Mouse (Mus musculus) adrenal gland, postnatal 10 days (tissue): ENCODE measurements around the gene Cmip. TPM values are rescaled to one million over a fixed set of nuclear protein-coding genes. Genes with fewer than 3 reads are reported as not detected.

Experiments
- DNase-seq: peaks from one replicate; pipeline ENCODE4 v3.0.0; 2021; ENCODE audit warnings: mixed read lengths
- total RNA-seq, 2 experiments: library from RNA; stranded (reverse); gene quantifications; 2 replicates each; pipeline ENCODE4 v1.2.3; 2021

The Cmip gene
- total RNA-seq, 2 experiments from 2014 or later: 77.7 to 82.3 TPM

DNA sequence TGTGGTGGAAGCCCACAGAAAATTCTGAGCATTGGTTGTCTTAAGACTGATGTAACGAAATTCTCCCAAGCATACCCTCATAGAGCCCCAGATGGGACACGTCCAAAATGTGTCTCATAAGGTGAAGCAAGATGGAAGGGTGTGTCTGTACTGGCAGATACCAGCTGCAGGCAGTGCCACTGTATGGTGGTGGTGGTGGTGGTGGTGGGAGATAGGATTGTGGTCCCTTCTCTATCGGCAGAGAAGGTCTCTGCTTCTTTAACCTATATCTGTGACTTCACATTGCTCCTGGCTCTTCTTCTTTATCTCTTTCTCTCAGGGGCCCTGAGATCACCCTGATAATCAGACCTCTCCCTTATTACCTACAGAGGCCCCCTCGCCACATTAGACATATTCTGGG lies 92.7 kb downstream of the Cmip start:
- no peak for DNase-seq

DNA sequence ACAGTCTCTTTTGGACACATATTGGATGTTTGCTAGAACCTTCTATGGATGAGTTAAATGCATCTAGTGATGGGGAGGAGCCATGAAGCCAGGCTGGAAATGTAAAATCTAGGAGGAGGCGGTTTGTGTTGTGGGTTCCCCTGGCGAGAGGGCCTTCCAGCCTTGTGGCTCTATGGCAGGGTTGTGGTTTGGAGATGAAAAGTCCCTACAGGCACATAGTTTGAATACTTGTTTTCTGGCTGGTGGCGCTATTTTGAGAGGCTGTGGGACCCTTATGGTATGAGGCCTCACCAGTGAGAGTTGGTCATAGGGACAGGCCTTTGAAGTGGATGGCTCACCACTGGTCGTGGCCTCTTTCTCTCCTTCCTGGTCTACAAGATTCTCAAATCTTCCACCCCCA lies 95.2 kb downstream of the Cmip start:
- DNase-seq: no peak

DNA sequence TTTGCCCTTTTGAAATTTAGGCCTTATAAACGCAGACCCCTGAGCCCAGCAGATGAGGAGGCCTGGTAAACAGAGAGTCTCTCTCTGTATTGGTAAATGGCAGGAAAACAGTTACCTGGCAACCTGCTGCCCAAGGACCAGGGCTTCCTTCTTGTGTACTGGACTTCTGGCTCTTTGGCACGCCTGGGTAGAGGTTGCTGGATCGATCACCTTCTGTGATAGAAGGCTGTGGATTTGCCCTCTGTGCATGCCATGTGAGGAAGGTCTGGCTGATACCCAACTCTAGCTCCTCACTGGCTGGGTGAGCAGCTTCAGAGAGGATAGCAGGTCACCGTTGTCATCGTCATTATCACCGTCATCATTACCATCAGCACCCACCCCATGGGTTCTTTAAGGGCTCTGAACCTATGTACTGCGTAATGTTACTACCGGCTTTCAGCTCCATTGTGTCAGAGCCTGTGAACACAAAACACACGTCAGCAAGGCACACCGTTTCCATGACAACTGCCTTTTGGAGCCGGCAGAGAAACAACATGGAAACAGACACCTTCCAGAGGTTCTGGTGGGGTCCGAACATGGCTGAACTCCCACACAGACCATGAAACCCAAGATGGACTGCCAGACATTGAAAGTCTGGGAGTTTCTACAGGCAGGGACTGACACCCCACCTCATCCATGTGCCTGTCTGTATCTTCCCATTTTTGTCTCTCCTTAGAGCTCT lies 98.4 kb downstream of the Cmip start:
- no peak for DNase-seq

DNA sequence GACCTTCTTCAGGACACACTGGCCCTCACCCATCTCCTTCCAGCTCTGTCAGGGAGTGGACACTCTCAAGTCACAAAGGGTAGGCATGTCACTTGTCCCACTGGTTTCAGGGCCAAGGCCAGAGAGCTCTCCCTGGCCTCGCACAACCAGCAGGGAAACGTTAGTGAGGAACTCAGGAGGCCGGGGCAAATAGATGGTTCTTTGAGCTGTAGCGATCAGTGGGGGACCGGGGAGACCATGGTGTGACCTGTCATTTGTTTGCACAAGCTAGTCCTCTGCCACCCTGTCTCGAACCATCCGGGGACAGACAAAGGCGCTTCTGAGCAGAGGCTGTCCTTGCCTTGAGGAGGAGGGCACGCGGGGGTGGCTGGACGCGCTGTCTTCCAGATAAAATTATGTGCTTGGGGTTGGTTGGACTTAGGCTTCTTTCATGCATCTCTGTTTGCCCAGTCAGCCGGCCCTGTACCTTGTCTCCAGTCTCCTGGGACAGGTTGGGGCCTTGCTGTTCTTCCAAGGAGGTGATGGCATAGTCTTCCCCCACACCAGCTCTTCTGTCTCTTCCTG lies 99.3 kb downstream of the Cmip start:
- DNase-seq: no peak

DNA sequence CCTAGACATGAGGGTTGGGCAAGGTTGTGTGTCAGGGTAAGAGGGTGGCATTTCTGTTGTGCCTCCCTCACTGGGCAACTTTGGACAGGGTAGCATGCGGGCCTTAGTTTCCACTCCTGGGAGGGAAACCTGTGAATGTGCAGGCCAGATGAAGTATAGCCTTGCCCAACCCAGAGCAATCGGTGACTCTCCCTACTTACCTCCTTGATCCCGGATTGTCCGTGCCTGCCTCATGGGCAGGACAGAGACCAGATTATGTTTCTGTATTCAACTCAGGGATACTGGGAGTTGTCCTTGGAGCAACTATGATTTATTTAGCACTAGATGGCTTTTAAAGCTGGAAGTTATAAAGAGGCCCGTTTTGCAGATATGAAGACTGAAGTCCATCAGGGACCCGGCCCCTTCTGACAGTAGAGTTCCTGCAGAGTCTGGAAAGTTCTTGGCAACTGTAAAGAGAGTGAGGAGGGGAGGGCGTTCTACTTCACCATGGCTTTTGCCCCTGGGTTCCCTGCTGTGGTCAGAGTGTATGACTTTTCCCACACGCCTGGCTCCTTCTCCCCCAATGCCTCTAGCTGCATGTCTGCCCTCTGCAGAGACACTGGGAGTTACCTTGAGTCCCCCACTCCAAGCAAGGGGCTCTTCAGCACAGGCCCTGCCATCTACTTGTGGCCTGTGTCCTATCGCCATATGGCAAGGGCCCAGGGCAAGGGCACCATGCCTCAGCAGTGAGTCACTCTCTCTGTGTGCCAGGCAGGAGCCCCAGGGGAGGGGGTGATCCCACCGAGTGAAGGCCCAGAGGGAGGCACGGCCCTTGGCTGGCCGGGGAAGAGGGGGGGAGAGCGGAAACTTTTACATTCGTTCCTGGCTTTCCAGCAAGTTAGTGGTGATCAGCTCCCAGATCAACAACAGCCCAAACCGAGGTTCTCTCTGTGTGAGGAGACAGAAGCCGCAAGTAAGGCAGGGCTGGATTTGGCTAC lies 100.9 kb downstream of the Cmip start:
- DNase-seq: peak; percentile 86

DNA sequence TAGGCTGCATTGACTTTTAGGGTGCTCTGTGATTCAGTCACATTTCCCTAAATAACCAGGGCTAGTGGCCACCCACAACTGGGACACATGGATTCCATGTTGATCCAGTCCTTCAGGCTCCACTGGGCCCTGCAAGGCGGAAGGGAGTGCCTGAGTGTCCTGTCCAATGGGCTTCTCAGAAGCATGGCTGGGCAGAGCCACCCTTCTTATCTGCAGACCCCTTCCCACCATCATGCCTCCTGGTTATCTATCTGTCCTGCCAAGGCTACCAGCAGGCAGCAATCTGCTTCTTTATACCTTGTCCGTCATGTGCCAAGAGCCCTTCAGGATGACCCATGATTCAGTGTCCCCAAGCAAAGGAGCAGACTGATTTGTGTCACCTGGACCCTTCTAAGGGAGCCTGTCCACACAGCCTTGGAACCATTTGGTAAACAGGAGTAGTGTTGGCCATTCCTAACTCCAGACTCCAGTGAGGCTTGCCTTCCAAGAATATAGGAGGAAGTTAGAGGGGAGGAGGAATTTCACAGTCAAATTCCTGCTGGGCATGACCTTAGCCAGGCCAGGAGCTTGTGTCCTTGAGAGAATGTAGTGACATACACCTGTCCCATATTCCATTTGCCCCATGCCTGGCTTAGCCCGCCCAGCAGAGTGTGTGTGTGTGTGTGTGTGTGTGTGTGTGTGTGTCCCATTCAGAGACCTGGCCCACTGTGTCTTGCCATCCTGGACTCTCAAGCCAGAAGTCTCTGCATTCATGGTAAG lies 103.5 kb downstream of the Cmip start:
- DNase-seq: no peak

DNA sequence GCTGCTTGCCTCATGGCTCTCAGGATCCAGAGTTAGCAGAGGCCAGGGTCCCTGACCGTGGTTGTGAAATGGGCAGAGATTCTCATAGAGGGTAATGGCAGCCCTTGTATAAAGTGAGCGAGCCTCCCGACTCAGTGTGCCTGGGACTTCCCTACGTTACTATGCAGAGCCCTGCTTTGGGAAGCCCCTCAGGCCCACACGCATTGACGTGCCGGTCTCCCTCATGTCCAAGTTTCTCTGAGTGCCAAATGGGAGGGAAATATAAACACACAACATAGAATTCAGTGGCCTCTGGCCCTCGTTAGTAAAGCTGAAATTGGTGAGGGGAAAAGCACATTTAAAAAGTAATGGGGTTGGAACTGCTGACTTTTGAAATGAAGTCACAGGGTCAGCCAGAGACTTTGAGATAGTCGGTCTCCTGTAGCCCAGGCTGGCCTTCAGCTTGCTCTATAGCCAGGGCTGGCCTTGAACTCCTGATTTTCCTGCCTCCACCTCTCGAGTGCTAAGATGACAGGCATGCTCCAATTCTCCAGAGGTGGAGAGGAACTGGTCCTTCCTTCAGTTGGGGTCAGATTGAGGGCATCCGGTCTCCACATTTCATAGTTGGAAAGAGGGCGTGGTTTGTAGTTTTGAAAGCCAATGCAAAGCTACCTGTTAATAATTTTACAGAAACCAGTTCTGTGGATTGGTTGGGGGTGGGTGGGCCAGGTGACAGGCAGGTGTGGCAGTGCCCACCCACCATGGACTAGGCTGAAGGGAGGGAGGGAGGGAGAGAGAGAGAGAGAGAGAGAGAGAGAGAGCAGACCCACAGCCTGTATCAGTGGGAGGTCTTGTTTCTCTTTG lies 105.0 kb downstream of the Cmip start:
- no peak for DNase-seq

DNA sequence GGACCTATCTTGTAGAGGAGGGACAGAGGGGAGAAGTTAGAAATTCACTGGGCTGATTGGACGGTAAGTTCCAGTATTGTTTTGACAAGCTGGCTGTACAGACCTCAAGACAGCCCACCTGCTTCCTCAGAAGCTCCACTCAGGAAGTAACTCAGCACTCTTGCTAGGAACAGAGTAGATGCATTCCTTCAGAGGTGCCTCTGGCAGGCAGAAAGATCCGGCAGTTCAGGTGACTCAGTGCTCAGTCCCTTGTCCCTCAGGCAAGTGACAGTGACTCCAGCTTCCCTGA lies 105.5 kb downstream of the Cmip start:
- DNase-seq: no peak

DNA sequence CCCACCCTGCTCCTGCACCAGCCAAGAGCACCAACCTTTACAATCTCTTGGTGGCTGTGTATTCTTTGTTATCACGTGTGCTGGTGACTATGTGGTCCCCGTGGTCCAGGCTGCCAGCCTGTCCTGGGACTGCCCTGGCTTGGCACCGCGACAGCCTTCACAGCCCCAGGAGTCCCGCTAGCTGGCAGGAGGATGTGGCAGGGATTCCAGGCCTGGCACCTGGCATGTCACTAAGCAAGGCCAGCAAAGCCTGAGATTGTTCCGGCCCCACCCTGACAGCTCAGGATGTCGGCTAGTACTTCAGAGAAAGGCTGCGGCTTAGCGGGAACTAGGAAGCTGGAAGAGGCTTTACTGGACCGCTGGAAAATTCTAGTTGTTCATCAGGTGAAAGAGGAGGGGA lies 106.4 kb downstream of the Cmip start:
- DNase-seq: peak; percentile 81

DNA sequence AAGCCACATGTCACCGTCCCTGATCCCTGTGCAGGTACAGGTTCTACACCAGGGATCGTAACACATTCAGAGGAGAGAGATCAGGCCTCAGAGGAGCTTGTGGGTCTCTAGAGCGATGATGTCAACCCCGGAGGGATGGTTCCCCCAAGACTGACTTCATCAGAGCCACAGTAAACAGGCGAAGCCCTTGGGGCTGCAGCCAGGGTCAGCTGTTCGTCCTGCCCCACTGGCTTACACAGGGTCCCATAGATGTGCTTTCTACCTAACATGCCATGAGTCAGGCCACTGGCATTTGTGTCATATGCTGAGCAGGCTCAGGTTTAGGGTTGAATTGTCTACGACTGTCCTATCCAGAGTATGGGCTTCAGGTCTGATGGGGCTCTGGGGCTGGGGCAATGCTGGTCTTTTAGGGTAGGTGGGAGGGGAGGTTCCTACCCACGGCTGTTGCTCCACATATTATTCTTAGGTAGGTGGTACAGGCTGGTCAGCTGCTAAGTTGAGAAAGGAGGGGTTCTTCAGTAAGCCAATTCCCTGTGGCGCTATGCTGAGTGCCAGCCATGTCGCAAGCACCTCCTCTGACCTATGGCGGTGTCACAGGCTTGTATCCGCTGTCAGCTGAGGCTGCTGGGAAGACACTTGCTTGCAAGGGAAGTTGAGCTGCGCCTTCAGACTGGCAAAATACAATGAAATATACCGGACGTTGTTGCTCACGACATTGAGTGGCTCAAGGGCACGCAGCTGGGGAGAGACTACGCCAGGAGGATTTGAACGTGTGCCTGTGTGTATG lies 107.7 kb downstream of the Cmip start:
- peak; percentile 70 for DNase-seq

DNA sequence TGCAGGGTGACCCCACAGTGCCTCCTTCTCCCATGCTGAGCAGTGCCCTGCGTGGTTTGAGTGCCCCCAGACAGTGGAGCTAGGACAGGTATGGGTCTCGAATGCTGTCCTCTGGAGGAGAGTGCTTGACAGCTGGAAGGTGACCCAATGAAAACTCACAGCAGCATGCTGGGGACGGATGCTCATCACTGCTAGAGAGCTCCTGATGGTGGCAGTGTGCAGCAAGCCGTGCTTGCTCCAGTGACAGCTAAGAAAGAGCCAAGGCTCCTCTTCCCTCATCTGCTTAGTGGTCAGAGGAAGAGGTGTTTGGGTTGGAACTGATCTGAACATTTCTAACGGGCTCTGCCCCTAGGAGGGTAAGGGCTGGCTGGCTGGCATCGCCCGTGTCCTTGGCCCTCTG lies 109.6 kb downstream of the Cmip start:
- peak; percentile 52 for DNase-seq

DNA sequence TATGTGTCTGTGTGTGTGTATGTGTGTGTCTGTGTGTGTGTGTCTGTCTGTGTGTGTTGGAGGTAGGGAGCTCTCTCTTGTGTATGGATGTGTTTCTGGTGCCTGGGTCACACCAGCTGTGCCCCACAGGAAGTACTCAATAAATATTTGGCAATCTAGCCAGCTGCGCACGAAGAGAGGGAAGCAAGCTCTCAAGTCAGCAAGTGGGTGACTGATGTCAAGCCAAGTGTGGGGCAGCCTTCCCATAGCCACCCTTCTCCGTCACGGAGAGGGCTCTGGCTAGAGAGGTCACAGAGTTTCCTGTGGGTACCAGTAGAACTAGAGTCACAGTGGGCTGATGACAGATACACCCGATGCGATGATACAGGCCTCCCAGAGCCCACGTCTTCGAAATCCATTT lies 110.6 kb downstream of the Cmip start:
- DNase-seq: no peak

DNA sequence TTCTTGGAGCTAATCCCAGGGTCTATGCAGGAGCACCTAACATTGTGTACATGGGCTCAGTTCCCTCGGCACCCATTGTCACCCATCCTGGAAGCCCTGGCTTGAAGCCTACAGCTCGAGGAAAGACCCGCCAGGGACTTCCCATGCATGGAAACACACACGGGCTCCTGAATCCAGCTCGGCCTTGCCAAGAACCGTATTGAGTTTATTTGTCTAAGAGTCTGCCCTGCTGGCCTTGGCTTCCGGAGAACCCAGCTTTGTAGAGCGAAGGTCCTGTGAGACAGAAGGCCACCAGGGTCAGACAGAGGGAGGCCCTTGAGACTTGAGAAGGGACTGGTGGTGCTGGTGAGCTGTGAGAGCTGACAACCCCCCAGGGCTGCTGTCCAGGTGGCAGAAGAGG lies 111.9 kb downstream of the Cmip start:
- peak; percentile 68 for DNase-seq

DNA sequence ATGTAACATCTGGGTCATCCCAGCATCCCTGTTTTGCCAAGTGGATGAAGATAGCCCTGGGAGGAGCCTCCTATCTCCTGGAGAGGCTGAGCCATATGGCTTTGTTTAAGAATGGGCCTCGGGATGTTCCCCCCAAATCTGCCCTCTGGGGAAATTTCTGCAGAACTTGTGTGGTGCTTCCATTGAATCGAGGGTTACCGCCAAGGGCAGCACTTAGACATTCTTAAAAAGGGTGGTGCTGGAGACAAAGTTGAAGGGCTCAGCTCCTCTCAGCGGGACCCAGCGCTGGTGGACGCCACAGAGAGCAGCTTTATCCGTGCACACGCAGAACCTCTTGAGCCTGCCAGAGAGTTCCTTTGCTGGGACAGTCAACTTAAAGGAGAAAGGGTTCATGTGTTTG lies 113.1 kb downstream of the Cmip start:
- no peak for DNase-seq

DNA sequence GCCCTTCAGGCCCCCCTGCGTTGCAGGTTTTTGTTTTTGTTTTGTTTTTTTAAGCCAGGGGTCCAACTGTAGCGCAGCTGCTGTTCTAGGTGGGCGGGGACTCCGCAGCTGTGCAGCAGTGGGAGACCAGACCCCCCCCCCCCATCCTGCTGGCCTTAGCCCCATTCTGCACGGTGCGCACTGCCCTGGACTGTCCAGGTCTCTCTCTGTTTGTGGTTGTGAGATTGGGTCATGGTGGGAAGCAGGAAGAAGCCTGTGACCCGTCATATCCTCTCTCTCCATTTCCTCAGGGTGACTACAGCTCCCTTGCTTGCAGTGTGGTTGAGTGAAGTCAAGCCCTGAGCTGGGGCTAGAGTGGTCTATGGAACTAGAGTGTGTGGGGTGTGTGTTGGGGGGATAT lies 114.3 kb downstream of the Cmip start:
- DNase-seq: no peak

DNA sequence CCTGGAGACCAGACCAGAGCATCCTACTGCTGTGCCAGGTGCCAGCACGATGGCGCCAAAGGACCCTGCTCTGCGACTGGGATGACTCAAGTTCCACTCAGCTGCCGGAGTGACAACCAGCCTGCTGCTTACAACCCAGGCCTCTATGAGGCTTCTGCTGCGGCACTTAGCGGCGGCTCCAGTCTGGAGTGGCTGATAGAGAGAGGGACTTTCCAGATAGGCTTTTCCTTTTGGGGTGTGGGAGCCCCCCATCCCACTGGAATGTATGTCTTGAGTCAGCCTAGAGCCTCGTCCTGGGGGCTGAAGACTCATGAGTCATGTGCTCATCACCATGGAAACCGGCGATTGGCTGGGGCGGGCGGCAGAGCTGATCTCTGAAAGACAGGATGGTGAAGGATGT lies 115.2 kb downstream of the Cmip start:
- DNase-seq: no peak

DNA sequence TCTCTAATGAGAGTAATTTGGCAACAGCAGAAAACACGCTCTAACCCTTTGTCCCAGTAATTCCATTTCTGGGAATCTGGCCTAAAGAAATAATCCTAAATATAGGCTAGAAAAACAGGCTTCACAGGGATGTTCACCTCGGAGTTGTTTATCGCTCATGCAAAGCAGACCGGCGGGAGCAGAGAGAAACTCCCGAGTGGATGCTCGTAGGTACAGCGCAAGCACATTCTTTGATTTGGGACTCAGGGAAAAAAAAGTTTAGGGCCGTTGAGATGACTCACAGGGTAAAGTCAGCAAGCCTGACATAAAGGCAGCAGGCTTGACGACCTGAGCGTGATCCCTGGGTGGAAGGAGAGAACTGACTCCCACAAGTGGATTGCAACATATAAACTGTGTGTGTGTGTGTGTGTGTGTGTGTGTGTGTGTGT lies 116.2 kb downstream of the Cmip start:
- no peak for DNase-seq

DNA sequence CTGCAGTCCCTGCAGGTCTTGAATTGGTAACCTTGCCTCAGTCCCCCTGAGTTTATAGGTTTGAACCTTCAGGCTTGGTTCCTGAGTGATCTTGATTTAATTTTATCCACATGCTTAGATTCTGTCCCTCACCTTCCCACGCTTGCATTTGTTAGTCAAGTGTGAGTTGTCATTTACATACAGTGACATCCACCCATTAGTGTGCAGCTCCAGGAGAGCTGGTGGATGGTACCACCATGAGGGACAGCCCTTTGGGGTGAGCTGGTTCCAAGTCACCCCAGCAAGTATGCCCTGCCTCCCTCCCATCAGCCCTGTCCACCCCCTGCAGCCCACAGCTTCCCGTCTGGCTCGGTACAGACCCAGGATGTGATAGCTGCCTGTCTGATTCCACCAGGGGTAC lies 117.2 kb downstream of the Cmip start:
- no peak for DNase-seq

DNA sequence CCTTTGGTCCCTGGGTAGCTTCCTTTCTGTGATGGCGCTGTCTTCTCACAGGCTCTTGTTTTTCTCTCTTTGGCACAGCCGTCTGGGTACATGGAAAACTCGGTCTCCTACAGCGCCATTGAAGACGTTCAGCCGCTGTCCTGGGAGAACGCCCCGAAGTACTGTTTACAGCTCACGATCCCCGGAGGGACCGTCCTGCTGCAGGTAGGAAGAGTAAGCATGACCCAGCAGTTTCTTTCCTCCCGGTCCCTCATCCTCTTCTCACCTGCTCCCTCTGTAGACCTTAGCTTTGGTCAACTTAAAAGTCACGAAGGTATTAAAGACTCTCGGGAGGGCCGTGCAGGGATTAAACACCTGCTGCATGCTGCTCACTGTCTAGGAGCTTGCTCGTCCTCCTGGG lies 120.1 kb downstream of the Cmip start:
- DNase-seq: no peak

DNA sequence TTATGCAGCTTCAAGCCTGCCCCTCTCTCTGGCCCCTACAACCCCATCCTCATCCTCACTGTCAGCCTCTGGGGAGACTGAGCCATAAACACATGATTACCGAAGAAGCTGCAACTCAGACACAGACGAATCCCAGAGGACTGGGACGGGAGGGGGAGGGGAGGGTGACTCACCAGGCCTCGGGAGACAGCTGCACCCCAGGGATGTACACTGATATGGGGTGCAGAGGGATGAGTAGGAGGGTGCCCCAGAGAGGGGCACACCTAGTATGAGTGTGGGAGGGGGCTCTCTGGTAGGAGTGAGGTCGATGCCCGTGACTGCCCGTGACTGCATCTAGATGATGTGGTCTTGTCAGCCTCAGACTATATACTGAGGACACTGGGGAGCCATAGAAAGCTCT lies 121.8 kb downstream of the Cmip start:
- peak; percentile 35 for DNase-seq

DNA sequence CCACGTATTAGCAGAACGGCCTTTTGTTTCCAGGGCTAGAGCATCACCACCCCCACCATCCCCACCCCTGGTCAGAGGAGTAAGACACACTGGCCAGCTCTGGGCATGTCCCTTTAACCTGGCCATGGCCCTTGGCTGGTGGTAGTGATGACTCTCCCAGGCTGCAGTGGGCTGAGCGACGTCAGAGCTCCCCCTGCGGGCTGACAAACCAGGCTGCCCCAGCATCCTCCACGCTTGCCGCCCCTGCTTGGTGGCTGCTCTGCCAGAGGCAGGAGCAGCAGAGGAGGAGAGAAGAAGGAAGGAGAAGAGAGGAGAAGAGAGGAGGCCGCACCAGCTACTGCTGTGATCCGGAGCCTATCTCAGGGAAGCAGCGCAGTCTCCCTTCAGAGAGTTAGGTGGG lies 122.3 kb downstream of the Cmip start:
- peak; percentile 79 for DNase-seq
